Mouse (Mus musculus) C2C12 (cell line): Measurements from ENCODE around the gene Lrrc7.

Experiments
- CEBPB ChIP-seq: IDR thresholded peaks from one replicate; pipeline ENCODE4 v1.6.1; 2011; ENCODE audit warnings: low read depth, mild to moderate bottlenecking, control low read depth, moderate library complexity
- CTCF ChIP-seq: IDR thresholded peaks from one replicate; pipeline ENCODE4 v1.5.1; 2011; ENCODE audit not compliant: control insufficient read depth, insufficient read depth, insufficient read length
- MAX ChIP-seq: IDR thresholded peaks from one replicate; pipeline ENCODE4 v1.6.1; 2011; ENCODE audit warnings: mild to moderate bottlenecking, control low read depth
- MYOG ChIP-seq: IDR thresholded peaks from one replicate; pipeline ENCODE4 v1.6.1; 2011; ENCODE audit not compliant: control insufficient read depth, insufficient read length; ENCODE audit errors: extremely low read depth
- USF1 ChIP-seq: IDR thresholded peaks from one replicate; pipeline ENCODE4 v1.6.1; 2011; ENCODE audit warnings: low read depth, mild to moderate bottlenecking, control low read depth, moderate library complexity

- no peak for TF ChIP-seq CTCF
- TF ChIP-seq MAX, result no peak
- no peak for TF ChIP-seq USF1
- TF ChIP-seq CEBPB, result no peak
- no peak for TF ChIP-seq MYOG
Measured at GRCm38 (mm10) chr3:158174880-158175735, 386.9 kb downstream of the Lrrc7 start.
